Mouse (Mus musculus): ENCODE results near the gene Olfr322. TPM values are rescaled to one million over a fixed set of nuclear protein-coding genes. Genes with fewer than 3 reads are reported as not detected.

Olfr322 gene
- not detected for polyA plus RNA-seq (2014; fragmentation: Illumina TruSeq; extraction: RNeasy Lipid Tissue Mini Kit (QIAGEN cat#74804); ENCODE audit: low read depth, low replicate concordance)

GRCm38 (mm10) chr11:58658596-58658995, at the start of gene Olfr322:
Gene Olfr322, plus strand, starts transcription at chr11:58658782.

GRCm38 (mm10) chr11:58615975-58616374, 42.6 kb upstream of the Olfr322 start, which contains the start of gene 2210407C18Rik:
Gene 2210407C18Rik, minus strand, starts transcription at chr11:58616075.

GRCm38 (mm10) chr11:58630401-58630800, 28.2 kb upstream of the Olfr322 start, which contains the start of gene Olfr323:
Gene Olfr323, minus strand, starts transcription at chr11:58630501.

GRCm38 (mm10) chr11:58640272-58640867, 18.2 kb upstream of the Olfr322 start, which contains the start of gene Trim58:
Gene Trim58, plus strand, starts transcription at chr11:58640465.

GRCm38 (mm10) chr11:58680799-58681198, 22.2 kb downstream of the Olfr322 start, which contains the start of gene Olfr320:
Gene Olfr320, plus strand, starts transcription at chr11:58681099.

GRCm38 (mm10) chr11:58698862-58699261, 40.3 kb downstream of the Olfr322 start, which contains the start of gene Olfr319:
Gene Olfr319, plus strand, starts transcription at chr11:58699162.

Other genes with a start within 250 kb of the Olfr322 start
- gene 1810065E05Rik, start 237.7 kb upstream of the Olfr322 start, polyA plus RNA-seq (2014; fragmentation: Illumina TruSeq; extraction: RNeasy Lipid Tissue Mini Kit (QIAGEN cat#74804); ENCODE audit: low read depth, low replicate concordance), result not detected
- not detected for gene Gm12253, start 226.2 kb upstream of the Olfr322 start, polyA plus RNA-seq (2014; fragmentation: Illumina TruSeq; extraction: RNeasy Lipid Tissue Mini Kit (QIAGEN cat#74804); ENCODE audit: low read depth, low replicate concordance)
- not detected for gene Lypd9, start 205.9 kb upstream of the Olfr322 start, polyA plus RNA-seq (2014; fragmentation: Illumina TruSeq; extraction: RNeasy Lipid Tissue Mini Kit (QIAGEN cat#74804); ENCODE audit: low read depth, low replicate concordance)
- not detected for gene Olfr30, start 196.5 kb upstream of the Olfr322 start, polyA plus RNA-seq (2014; fragmentation: Illumina TruSeq; extraction: RNeasy Lipid Tissue Mini Kit (QIAGEN cat#74804); ENCODE audit: low read depth, low replicate concordance)
- gene Olfr332, start 166.2 kb upstream of the Olfr322 start, polyA plus RNA-seq (2014; fragmentation: Illumina TruSeq; extraction: RNeasy Lipid Tissue Mini Kit (QIAGEN cat#74804); ENCODE audit: low read depth, low replicate concordance), result not detected
- gene Olfr331, start 156.2 kb upstream of the Olfr322 start, polyA plus RNA-seq (2014; fragmentation: Illumina TruSeq; extraction: RNeasy Lipid Tissue Mini Kit (QIAGEN cat#74804); ENCODE audit: low read depth, low replicate concordance), result not detected
- gene Olfr330, start 123.9 kb upstream of the Olfr322 start, polyA plus RNA-seq (2014; fragmentation: Illumina TruSeq; extraction: RNeasy Lipid Tissue Mini Kit (QIAGEN cat#74804); ENCODE audit: low read depth, low replicate concordance), result not detected
- not detected for gene Olfr329-ps, start 112.4 kb upstream of the Olfr322 start, polyA plus RNA-seq (2014; fragmentation: Illumina TruSeq; extraction: RNeasy Lipid Tissue Mini Kit (QIAGEN cat#74804); ENCODE audit: low read depth, low replicate concordance)
- not detected for gene Olfr328, start 103.1 kb upstream of the Olfr322 start, polyA plus RNA-seq (2014; fragmentation: Illumina TruSeq; extraction: RNeasy Lipid Tissue Mini Kit (QIAGEN cat#74804); ENCODE audit: low read depth, low replicate concordance)
- gene Olfr224, start 88.2 kb upstream of the Olfr322 start, polyA plus RNA-seq (2014; fragmentation: Illumina TruSeq; extraction: RNeasy Lipid Tissue Mini Kit (QIAGEN cat#74804); ENCODE audit: low read depth, low replicate concordance), result not detected
- gene Olfr325, start 81.1 kb upstream of the Olfr322 start, polyA plus RNA-seq (2014; fragmentation: Illumina TruSeq; extraction: RNeasy Lipid Tissue Mini Kit (QIAGEN cat#74804); ENCODE audit: low read depth, low replicate concordance), result not detected
- not detected for gene Olfr324, start 63.7 kb upstream of the Olfr322 start, polyA plus RNA-seq (2014; fragmentation: Illumina TruSeq; extraction: RNeasy Lipid Tissue Mini Kit (QIAGEN cat#74804); ENCODE audit: low read depth, low replicate concordance)
- gene 2210407C18Rik, start 42.7 kb upstream of the Olfr322 start, polyA plus RNA-seq (2014; fragmentation: Illumina TruSeq; extraction: RNeasy Lipid Tissue Mini Kit (QIAGEN cat#74804); ENCODE audit: low read depth, low replicate concordance), result 21.0 TPM
- not detected for gene Olfr323, start 28.3 kb upstream of the Olfr322 start, polyA plus RNA-seq (2014; fragmentation: Illumina TruSeq; extraction: RNeasy Lipid Tissue Mini Kit (QIAGEN cat#74804); ENCODE audit: low read depth, low replicate concordance)
- not detected for gene Trim58, start 18.3 kb upstream of the Olfr322 start, polyA plus RNA-seq (2014; fragmentation: Illumina TruSeq; extraction: RNeasy Lipid Tissue Mini Kit (QIAGEN cat#74804); ENCODE audit: low read depth, low replicate concordance)
- gene Olfr320, start 22.3 kb downstream of the Olfr322 start, polyA plus RNA-seq (2014; fragmentation: Illumina TruSeq; extraction: RNeasy Lipid Tissue Mini Kit (QIAGEN cat#74804); ENCODE audit: low read depth, low replicate concordance), result not detected
- not detected for gene Olfr319, start 40.4 kb downstream of the Olfr322 start, polyA plus RNA-seq (2014; fragmentation: Illumina TruSeq; extraction: RNeasy Lipid Tissue Mini Kit (QIAGEN cat#74804); ENCODE audit: low read depth, low replicate concordance)
- not detected for gene Olfr318, start 65.2 kb downstream of the Olfr322 start, polyA plus RNA-seq (2014; fragmentation: Illumina TruSeq; extraction: RNeasy Lipid Tissue Mini Kit (QIAGEN cat#74804); ENCODE audit: low read depth, low replicate concordance)
- not detected for gene Olfr317, start 80.4 kb downstream of the Olfr322 start, polyA plus RNA-seq (2014; fragmentation: Illumina TruSeq; extraction: RNeasy Lipid Tissue Mini Kit (QIAGEN cat#74804); ENCODE audit: low read depth, low replicate concordance)
- not detected for gene Olfr316, start 94.0 kb downstream of the Olfr322 start, polyA plus RNA-seq (2014; fragmentation: Illumina TruSeq; extraction: RNeasy Lipid Tissue Mini Kit (QIAGEN cat#74804); ENCODE audit: low read depth, low replicate concordance)
- not detected for gene Olfr315, start 114.4 kb downstream of the Olfr322 start, polyA plus RNA-seq (2014; fragmentation: Illumina TruSeq; extraction: RNeasy Lipid Tissue Mini Kit (QIAGEN cat#74804); ENCODE audit: low read depth, low replicate concordance)
- gene Olfr314, start 124.2 kb downstream of the Olfr322 start, polyA plus RNA-seq (2014; fragmentation: Illumina TruSeq; extraction: RNeasy Lipid Tissue Mini Kit (QIAGEN cat#74804); ENCODE audit: low read depth, low replicate concordance), result not detected
- gene Fam183b, start 143.2 kb downstream of the Olfr322 start, polyA plus RNA-seq (2014; fragmentation: Illumina TruSeq; extraction: RNeasy Lipid Tissue Mini Kit (QIAGEN cat#74804); ENCODE audit: low read depth, low replicate concordance), result not detected
- gene Olfr313, start 156.2 kb downstream of the Olfr322 start, polyA plus RNA-seq (2014; fragmentation: Illumina TruSeq; extraction: RNeasy Lipid Tissue Mini Kit (QIAGEN cat#74804); ENCODE audit: low read depth, low replicate concordance), result not detected
- gene Olfr312, start 170.5 kb downstream of the Olfr322 start, polyA plus RNA-seq (2014; fragmentation: Illumina TruSeq; extraction: RNeasy Lipid Tissue Mini Kit (QIAGEN cat#74804); ENCODE audit: low read depth, low replicate concordance), result not detected
- not detected for gene Olfr311, start 180.5 kb downstream of the Olfr322 start, polyA plus RNA-seq (2014; fragmentation: Illumina TruSeq; extraction: RNeasy Lipid Tissue Mini Kit (QIAGEN cat#74804); ENCODE audit: low read depth, low replicate concordance)
- gene Gm12258, start 188.4 kb downstream of the Olfr322 start, polyA plus RNA-seq (2014; fragmentation: Illumina TruSeq; extraction: RNeasy Lipid Tissue Mini Kit (QIAGEN cat#74804); ENCODE audit: low read depth, low replicate concordance), result 2.0 TPM
- 1.9 TPM for gene 2810021J22Rik, start 208.4 kb downstream of the Olfr322 start, polyA plus RNA-seq (2014; fragmentation: Illumina TruSeq; extraction: RNeasy Lipid Tissue Mini Kit (QIAGEN cat#74804); ENCODE audit: low read depth, low replicate concordance)
- 2.0 TPM for gene Zfp39, start 245.4 kb downstream of the Olfr322 start, polyA plus RNA-seq (2014; fragmentation: Illumina TruSeq; extraction: RNeasy Lipid Tissue Mini Kit (QIAGEN cat#74804); ENCODE audit: low read depth, low replicate concordance)

All from heart, adult 10 weeks (tissue).